Mouse (Mus musculus): ENCODE measurements around the gene Cdcp1.

DNA sequence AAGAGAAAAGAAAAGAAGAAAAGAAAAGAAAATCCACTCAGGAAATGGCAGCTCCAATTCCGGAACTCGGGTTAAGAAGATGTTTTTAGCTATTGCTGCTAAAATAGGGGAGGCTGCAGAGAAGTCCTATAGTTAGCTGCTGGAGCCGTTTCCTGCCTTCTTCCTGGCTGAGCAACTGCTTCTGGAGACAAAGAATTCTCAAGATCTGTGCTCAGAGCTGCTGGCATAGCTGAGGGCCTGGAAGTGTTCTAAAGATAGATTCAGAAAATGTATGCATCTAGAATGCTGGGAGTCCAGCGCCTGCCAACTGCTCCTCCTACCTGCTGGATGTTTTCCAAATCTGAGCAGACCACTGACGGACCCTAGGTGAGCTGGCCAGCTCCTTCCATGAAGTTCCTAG, 4.0 kb upstream of the Cdcp1 start:
- TF ChIP-seq CTCF (IDR thresholded peaks at IDR 0.05; ENCODE audit: control insufficient read depth, insufficient read depth, insufficient replicate concordance, low read depth, low read length) (no peak), POLR2A (IDR thresholded peaks at IDR 0.05; ENCODE audit: control insufficient read depth, low read depth, low read length) (no peak)

Data from testis, adult 2 months (tissue).